Mouse (Mus musculus) forebrain, embryonic 11.5 days (tissue): Measurements from ENCODE around the gene Bach2. TPM values are rescaled to one million over a fixed set of nuclear protein-coding genes. Genes with fewer than 3 reads are reported as not detected.

Experiments used
- ATAC-seq: fragments of 200-750 bp; cut with Nextera tagmentation; replicated peaks from 2 replicates; pipeline ENCODE4 v1.8.0; 2017; ENCODE audit warnings: moderate TSS enrichment; ENCODE audit not compliant: low FRiP score
- DNase-seq: peaks from one replicate; pipeline ENCODE4 v3.0.0-alpha.2; 2017; ENCODE audit warnings: low spot score
- H3K27ac ChIP-seq: fragments of 300-500 bp; sonication (generic); 2 replicates; pipeline ENCODE4 v1.5.1; 2014; ENCODE audit warnings: low read depth, low read length
- H3K27me3 ChIP-seq: fragments of 300-500 bp; sonication (generic); 2 replicates; pipeline ENCODE4 v1.6.1; 2014; ENCODE audit warnings: mild to moderate bottlenecking, low read length, mixed read lengths; ENCODE audit not compliant: control insufficient read depth, insufficient read depth
- H3K36me3 ChIP-seq: fragments of 300-500 bp; sonication (generic); 2 replicates; pipeline ENCODE4 v1.6.1; 2014; ENCODE audit warnings: mild to moderate bottlenecking, low read length, moderate library complexity, mixed read lengths; ENCODE audit not compliant: control insufficient read depth, insufficient read depth
- H3K4me1 ChIP-seq: fragments of 300-500 bp; sonication (generic); replicated peaks from 2 replicates; pipeline ENCODE4 v1.6.1; 2014; ENCODE audit warnings: low read length, mixed read lengths; ENCODE audit not compliant: control insufficient read depth, insufficient read depth
- H3K4me2 ChIP-seq: fragments of 300-500 bp; sonication (generic); 2 replicates; pipeline ENCODE4 v1.6.1; 2014; ENCODE audit warnings: low read depth, mild to moderate bottlenecking, low read length, moderate library complexity, mixed read lengths; ENCODE audit not compliant: severe bottlenecking
- H3K4me3 ChIP-seq: fragments of 300-500 bp; sonication (generic); 2 replicates; pipeline ENCODE4 v1.5.1; 2014; ENCODE audit warnings: low read depth, low read length
- H3K9ac ChIP-seq: fragments of 300-500 bp; sonication (generic); 2 replicates; pipeline ENCODE4 v1.6.1; 2014; ENCODE audit warnings: low read length
- H3K9me3 ChIP-seq: fragments of 300-500 bp; sonication (generic); 2 replicates; pipeline ENCODE4 v1.6.1; 2016; ENCODE audit warnings: low read length, mixed read lengths; ENCODE audit not compliant: control insufficient read depth
- WGBS: fragments of 180-500 bp; shearing (Covaris S2); extraction: QIAGEN DNeasy Blood & Tissue Kit; methylation state at CpG from one replicate; pipeline ENCODE4 v1.1.7; 2014; 5-methylcytosine and 5-hydroxymethylcytosine counted together
- polyA plus RNA-seq: library from polyadenylated mRNA; unstranded; fragments of >200 nt; fragmentation: Nextera tagmentation; extraction: Ambion mirVana; gene quantifications from 2 replicates; pipeline ENCODE4 v1.2.1, GENCODE M21; 2014

Gene Bach2
- polyA plus RNA-seq, 1 experiment from 2014 or later: 16.2 TPM

- no peak overlapping the region for H3K4me3 ChIP-seq
- no peak for DNase-seq
- no peaks in the 10 kb centered on the region for H3K9me3 ChIP-seq
- H3K27ac ChIP-seq: no peak overlapping the region
- 92% methylated on average over 11 of the region's 11 CpGs for WGBS
- no peak overlapping the region for H3K9ac ChIP-seq
- no peaks in the 10 kb centered on the region for H3K36me3 ChIP-seq
- H3K4me2 ChIP-seq: no peak overlapping the region
- no peaks in the 10 kb centered on the region for H3K27me3 ChIP-seq
- H3K4me1 ChIP-seq: no peaks in the 10 kb centered on the region
- ATAC-seq: no peak
Observed at GRCm38 (mm10) chr4:32231258-32232055, 7.1 kb upstream of the Bach2 start.

- DNase-seq: no peak
- Histone ChIP-seq H3K9ac (no peak overlapping the region), H3K36me3 (no peaks in the 10 kb centered on the region), H3K4me3 (no peak overlapping the region), H3K4me2 (no peak overlapping the region), H3K27me3 (peaks cover 3% of the 10 kb centered on the region; the same call in 1 of the 2 replicates), H3K27ac (no peak overlapping the region), H3K4me1 (peaks cover 7% of the 10 kb centered on the region), H3K9me3 (no peaks in the 10 kb centered on the region)
- ATAC-seq: no peak
- 60% methylated on average over 16 of the region's 16 CpGs for WGBS
Observed at GRCm38 (mm10) chr4:32235920-32236705, 2.5 kb upstream of the Bach2 start.

- Histone ChIP-seq H3K4me1 (peaks cover 22% of the 10 kb centered on the region), H3K27ac (peak overlapping the region; percentile 90), H3K9me3 (no peaks in the 10 kb centered on the region), H3K4me2 (peak overlapping the region; percentile 97), H3K4me3 (peak overlapping the region; percentile 89), H3K9ac (peak overlapping the region; percentile 89), H3K36me3 (no peaks in the 10 kb centered on the region), H3K27me3 (peaks cover 3% of the 10 kb centered on the region; the same call in 1 of the 2 replicates)
- ATAC-seq: peak; percentile 69
- under 1% methylated on average over 89 of the region's 100 CpGs for WGBS
- peak; percentile 88 for DNase-seq
Observed at GRCm38 (mm10) chr4:32238921-32239748, 531 bp downstream of the Bach2 start.

- peaks cover 26% of the 10 kb centered on the region for H3K4me1 ChIP-seq
- H3K9ac ChIP-seq: peak overlapping the region; percentile 89
- WGBS: under 1% methylated on average over 24 of the region's 26 CpGs
- H3K27me3 ChIP-seq: peaks cover 3% of the 10 kb centered on the region; the same call in 1 of the 2 replicates
- ATAC-seq: peak; percentile 15
- H3K36me3 ChIP-seq: no peaks in the 10 kb centered on the region
- peak overlapping the region; percentile 97 for H3K4me2 ChIP-seq
- peak; percentile 83 for DNase-seq
- peak overlapping the region; percentile 89 for H3K4me3 ChIP-seq
- peak overlapping the region; percentile 90 for H3K27ac ChIP-seq
- no peaks in the 10 kb centered on the region for H3K9me3 ChIP-seq
Observed at GRCm38 (mm10) chr4:32239749-32240131, 1.1 kb downstream of the Bach2 start.

- peaks cover 26% of the 10 kb centered on the region for H3K4me1 ChIP-seq
- H3K9ac ChIP-seq: peak overlapping the region; percentile 5; the same call in 1 of the 2 replicates
- no peak overlapping the region for H3K27ac ChIP-seq
- DNase-seq (no peak), ATAC-seq (no peak)
- WGBS: 11% methylated on average over 9 of the region's 9 CpGs
- peak overlapping the region; percentile 89 for H3K4me3 ChIP-seq
- peaks cover 3% of the 10 kb centered on the region; the same call in 1 of the 2 replicates for H3K27me3 ChIP-seq
- H3K9me3 ChIP-seq: no peaks in the 10 kb centered on the region
- peak overlapping the region; percentile 97 for H3K4me2 ChIP-seq
- H3K36me3 ChIP-seq: no peaks in the 10 kb centered on the region
Observed at GRCm38 (mm10) chr4:32240457-32241030, 1.9 kb downstream of the Bach2 start.

GRCm38 (mm10) chr4:32241351-32241980, 2.9 kb downstream of the Bach2 start:
- H3K27ac ChIP-seq: peak overlapping the region; percentile 63
- 23% methylated on average over 6 of the region's 6 CpGs for WGBS
- H3K9ac ChIP-seq: no peak overlapping the region; the same call in 1 of the 2 replicates
- ATAC-seq: no peak
- DNase-seq: no peak
- H3K9me3 ChIP-seq: no peaks in the 10 kb centered on the region
- H3K4me2 ChIP-seq: peak overlapping the region; percentile 97; the same call in 1 of the 2 replicates
- no peak overlapping the region for H3K4me3 ChIP-seq
- H3K36me3 ChIP-seq: no peaks in the 10 kb centered on the region
- H3K27me3 ChIP-seq: peaks cover 3% of the 10 kb centered on the region; the same call in 1 of the 2 replicates
- H3K4me1 ChIP-seq: peaks cover 26% of the 10 kb centered on the region

- Histone ChIP-seq H3K36me3 (no peaks in the 10 kb centered on the region), H3K9me3 (no peaks in the 10 kb centered on the region), H3K4me2 (peak overlapping the region; percentile 26; the same call in 1 of the 2 replicates), H3K9ac (peak overlapping the region; percentile 27; the same call in 1 of the 2 replicates), H3K4me3 (no peak overlapping the region), H3K4me1 (peaks cover 32% of the 10 kb centered on the region), H3K27ac (peak overlapping the region; percentile 63), H3K27me3 (peaks cover 3% of the 10 kb centered on the region; the same call in 1 of the 2 replicates)
- ATAC-seq (no peak), DNase-seq (no peak)
- WGBS: 36% methylated on average over 6 of the region's 6 CpGs
Observed at GRCm38 (mm10) chr4:32242122-32242615, 3.6 kb downstream of the Bach2 start.
